In genomic region chr9:75282830-75283229, GRCm38 (mm10) we compare ENCODE assay signal across 8 mouse cellular contexts. TPM values are rescaled to one million over a fixed set of nuclear protein-coding genes. Genes with fewer than 3 reads are reported as not detected.
DNase-seq lines count a peak whose midpoint lies in the region; ATAC-seq and TF ChIP-seq lines count a peak whose summit lies in the region.

No protein-coding gene starts in this region.

- no peaks in the 10 kb centered on the region for H3K79me2 ChIP-seq in heart, adult 2 months (replicated peaks; ENCODE audit: control insufficient read depth, insufficient read depth, low read length)

- H3K9me3 ChIP-seq in heart, embryonic 12.5 days (replicated peaks) = no peaks in the 10 kb centered on the region
- H3K9me3 ChIP-seq in ES-Bruce4 (replicated peaks; ENCODE audit: control insufficient read depth, insufficient read depth, low read length, poor library complexity, severe bottlenecking) = no peaks in the 10 kb centered on the region

- peak; percentile 18 to 47 for DNase-seq in heart, adult 2 months
- DNase-seq in c-Kit-positive CD71-positive TER-119-positive erythroid progenitor cells, embryonic 14.5 days (ENCODE audit: low spot score) = peak; percentile 23
- peak; percentile 50 to 81 for DNase-seq in frontal cortex, adult 2 months (ENCODE audit: extremely low spot score in 1 of 2, low spot score in 1 of 2)
- peak; percentile 22 to 83 for DNase-seq in layer of hippocampus, adult 18-20 months (ENCODE audit: low spot score in 2 of 2)
- peak; percentile 61 for DNase-seq in thymus, postnatal 0 days (ENCODE audit: low spot score)

- no peaks in the 10 kb centered on the region for H3K4me1 ChIP-seq in heart, adult 2 months (ENCODE audit: control insufficient read depth, insufficient read depth, low read length)
- H3K4me1 ChIP-seq in heart, embryonic 12.5 days (replicated peaks) = peaks cover 3% of the 10 kb centered on the region; the same call in 1 of the 2 replicates
- H3K4me1 ChIP-seq in ES-Bruce4 (ENCODE audit: control insufficient read depth, insufficient read depth, low read length) = no peaks in the 10 kb centered on the region

- no peak for ATAC-seq in heart, embryonic 12.5 days (ENCODE audit: insufficient number of reproducible peaks, low FRiP score)
- peak; percentile 73; the same call in 1 of the 2 replicates for ATAC-seq in megakaryocyte-erythroid progenitor cell, adult 5-6 weeks (replicated peaks; ENCODE audit: low FRiP score, low TSS enrichment, poor library complexity, severe bottlenecking)

- H3K9ac ChIP-seq in heart, adult 2 months (ENCODE audit: low read depth, low read length) = no peak overlapping the region
- H3K9ac ChIP-seq in heart, embryonic 12.5 days = no peak overlapping the region
- no peak overlapping the region for H3K9ac ChIP-seq in ES-Bruce4 (ENCODE audit: low read depth, poor library complexity, severe bottlenecking)

- no peak overlapping the region for H3K27ac ChIP-seq in heart, adult 2 months
- no peak overlapping the region for H3K27ac ChIP-seq in heart, embryonic 12.5 days (ENCODE audit: poor library complexity, severe bottlenecking)
- H3K27ac ChIP-seq in ES-Bruce4 (ENCODE audit: insufficient read depth, low read length) = no peak overlapping the region

- WGBS in heart, adult 2 months = 7% methylated on average over 3 of the region's 3 CpGs
- WGBS in heart, embryonic 12.5 days = 12% methylated on average over 3 of the region's 3 CpGs

- H3K27me3 ChIP-seq in heart, adult 2 months (ENCODE audit: control insufficient read depth, insufficient read depth, low read length) = no peaks in the 10 kb centered on the region
- H3K27me3 ChIP-seq in heart, embryonic 12.5 days (replicated peaks) = peaks cover 14% of the 10 kb centered on the region
- H3K27me3 ChIP-seq in ES-Bruce4 (ENCODE audit: control insufficient read depth, insufficient read depth, low read length, poor library complexity, severe bottlenecking) = no peaks in the 10 kb centered on the region

- no peak for TF ChIP-seq POLR2A in heart, adult 2 months (IDR thresholded peaks at IDR 0.05; ENCODE audit: insufficient read depth, low read depth, low read length)
- no peak for TF ChIP-seq POLR2A in ES-Bruce4 (IDR thresholded peaks at IDR 0.05; ENCODE audit: insufficient read depth, low read length)

- H3K36me3 ChIP-seq in heart, adult 2 months (ENCODE audit: control insufficient read depth, insufficient read depth, low read length) = no peaks in the 10 kb centered on the region
- no peaks in the 10 kb centered on the region for H3K36me3 ChIP-seq in heart, embryonic 12.5 days
- H3K36me3 ChIP-seq in ES-Bruce4 (ENCODE audit: control insufficient read depth, insufficient read depth, low read length, poor library complexity, severe bottlenecking) = no peaks in the 10 kb centered on the region

- no peak overlapping the region for H3K4me2 ChIP-seq in heart, embryonic 12.5 days

- intact Hi-C loops in heart, adult 2 months (cut with DNase I) = loop anchor here (5.0 to 10.0 kb wide), 2 partner anchors 231 to 378 kb away; no protein-coding TSS in a partner anchor

- no peak for TF ChIP-seq EP300 in heart, adult 2 months (IDR thresholded peaks at IDR 0.05; ENCODE audit: insufficient read depth, low read depth, low read length)
- TF ChIP-seq EP300 in ES-Bruce4 (IDR thresholded peaks at IDR 0.05; ENCODE audit: insufficient read depth, low read depth, low read length) = no peak

- peak; percentile 92 for TF ChIP-seq CTCF in heart, adult 2 months (IDR thresholded peaks at IDR 0.05)
- TF ChIP-seq CTCF in ES-Bruce4 (IDR thresholded peaks at IDR 0.05; ENCODE audit: low read depth, low read length) = peak; percentile 60

- no peak overlapping the region for H3K4me3 ChIP-seq in heart, adult 2 months
- no peak overlapping the region for H3K4me3 ChIP-seq in heart, embryonic 12.5 days
- no peak overlapping the region for H3K4me3 ChIP-seq in ES-Bruce4 (ENCODE audit: low read depth, low read length)

RNA-seq across cellular contexts. Expression of gene Gnb5, which starts 23.3 kb away (rescaled TPM):
- 10 to 100 TPM; 23.5 to 23.9 TPM for total RNA-seq in heart, adult 2 months (2021)
- polyA plus RNA-seq in heart, adult 2 months (2012; rRNA removed) = 33.0 and 52.8 TPM in 2 replicates
- polyA plus RNA-seq in heart, embryonic 12.5 days (2016; fragmentation: Nextera tagmentation; extraction: Ambion mirVana) = 58.0 and 59.2 TPM in 2 replicates
- polyA plus RNA-seq in ES-Bruce4 (2011; ENCODE audit: insufficient read depth, insufficient read length, low read depth, missing spikeins) = 3.3 and 6.5 TPM in 2 replicates
- 170 and 173 TPM in 2 replicates for polyA plus RNA-seq in frontal cortex, adult 2 months (2012; rRNA removed)
- 100 to 1,000 TPM; 130 to 135 TPM for total RNA-seq in layer of hippocampus, adult 18-20 months (2021)
- total RNA-seq in megakaryocyte-erythroid progenitor cell, adult 5-6 weeks (2014; fragmentation: Nextera tagmentation) = not detected in 2 replicates
- 1.1 and 1.3 TPM in 2 replicates for total RNA-seq in megakaryocyte-erythroid progenitor cell, adult 5-6 weeks (2017)
- polyA plus RNA-seq in thymus, postnatal 0 days (2015; fragmentation: Nextera tagmentation; extraction: Ambion mirVana) = 4.4 and 4.5 TPM in 2 replicates

RNA-seq across cellular contexts. Expression of gene Myo5c, which starts 51.0 kb away (rescaled TPM):
- total RNA-seq in heart, adult 2 months (2021) = 1 to 10 TPM; 5.0 to 5.9 TPM
- 5.1 and 9.3 TPM in 2 replicates for polyA plus RNA-seq in heart, adult 2 months (2012; rRNA removed)
- 1.2 and 1.3 TPM in 2 replicates for polyA plus RNA-seq in heart, embryonic 12.5 days (2016; fragmentation: Nextera tagmentation; extraction: Ambion mirVana)
- 8.0 and 8.8 TPM in 2 replicates for polyA plus RNA-seq in ES-Bruce4 (2011; ENCODE audit: insufficient read depth, insufficient read length, low read depth, missing spikeins)
- 1.6 and 2.0 TPM in 2 replicates for polyA plus RNA-seq in frontal cortex, adult 2 months (2012; rRNA removed)
- under 1 TPM; 0.43 to 0.87 TPM for total RNA-seq in layer of hippocampus, adult 18-20 months (2021)
- total RNA-seq in megakaryocyte-erythroid progenitor cell, adult 5-6 weeks (2014; fragmentation: Nextera tagmentation) = not detected in 2 replicates
- total RNA-seq in megakaryocyte-erythroid progenitor cell, adult 5-6 weeks (2017) = 0.38 TPM in 1 of 2 replicates, not detected in the other
- polyA plus RNA-seq in thymus, postnatal 0 days (2015; fragmentation: Nextera tagmentation; extraction: Ambion mirVana) = 0.44 and 0.98 TPM in 2 replicates
